Mouse (Mus musculus) heart, embryonic 11.5 days (tissue): ENCODE measurements at regions not wholly inside any gene's neighbourhood (a gene's known extent, or its start where the extent isn't known, plus 50 kb on each side); places are given as distances from the start of the nearest gene placed in this dataset.
"Not testable (repeated sequence)": the region's sequence is repeated elsewhere in the genome, so short reads cannot be mapped to it uniquely, and the experiment has no call there.

Experiments
- ATAC-seq: fragments of 200-750 bp; cut with Nextera tagmentation; replicated peaks from 2 replicates; pipeline ENCODE4 v1.8.0; 2017; ENCODE audit warnings: moderate library complexity; ENCODE audit not compliant: insufficient number of reproducible peaks, low FRiP score, low TSS enrichment
- H3K27ac ChIP-seq: fragments of 300-500 bp; sonication (generic); 2 replicates; pipeline ENCODE4 v1.5.1; 2014; ENCODE audit warnings: mild to moderate bottlenecking, low read depth, low read length
- H3K27me3 ChIP-seq: fragments of 300-500 bp; sonication (generic); 2 replicates; pipeline ENCODE4 v1.6.1; 2014; ENCODE audit warnings: mild to moderate bottlenecking, low read length, mixed read lengths; ENCODE audit not compliant: control insufficient read depth, insufficient read depth
- H3K36me3 ChIP-seq: fragments of 300-500 bp; sonication (generic); 2 replicates; pipeline ENCODE4 v1.6.1; 2014; ENCODE audit warnings: mild to moderate bottlenecking, low read length, moderate library complexity, mixed read lengths; ENCODE audit not compliant: control insufficient read depth, insufficient read depth
- H3K4me1 ChIP-seq: fragments of 300-500 bp; sonication (generic); 2 replicates; pipeline ENCODE4 v1.6.1; 2014; ENCODE audit warnings: low read length; ENCODE audit not compliant: control insufficient read depth, insufficient read depth
- H3K4me2 ChIP-seq: fragments of 300-500 bp; sonication (generic); 2 replicates; pipeline ENCODE4 v1.6.1; 2014; ENCODE audit warnings: mild to moderate bottlenecking, moderate library complexity
- H3K4me3 ChIP-seq: fragments of 300-500 bp; sonication (generic); 2 replicates; pipeline ENCODE4 v1.5.1; 2014; ENCODE audit warnings: low read depth, low read length
- H3K9ac ChIP-seq: fragments of 300-500 bp; sonication (generic); 2 replicates; pipeline ENCODE4 v1.6.1; 2014; ENCODE audit warnings: mild to moderate bottlenecking, low read depth, low read length, moderate library complexity
- H3K9me3 ChIP-seq: fragments of 300-500 bp; sonication (generic); replicated peaks from 2 replicates; pipeline ENCODE4 v1.6.1; 2016; ENCODE audit warnings: low read length; ENCODE audit not compliant: control insufficient read depth
- WGBS: fragments of 180-500 bp; shearing (Covaris S2); extraction: QIAGEN DNeasy Blood & Tissue Kit; methylation state at CpG from one replicate; pipeline ENCODE4 v1.1.7; 2014; ENCODE audit not compliant: insufficient replicate concordance; 5-methylcytosine and 5-hydroxymethylcytosine counted together

DNA sequence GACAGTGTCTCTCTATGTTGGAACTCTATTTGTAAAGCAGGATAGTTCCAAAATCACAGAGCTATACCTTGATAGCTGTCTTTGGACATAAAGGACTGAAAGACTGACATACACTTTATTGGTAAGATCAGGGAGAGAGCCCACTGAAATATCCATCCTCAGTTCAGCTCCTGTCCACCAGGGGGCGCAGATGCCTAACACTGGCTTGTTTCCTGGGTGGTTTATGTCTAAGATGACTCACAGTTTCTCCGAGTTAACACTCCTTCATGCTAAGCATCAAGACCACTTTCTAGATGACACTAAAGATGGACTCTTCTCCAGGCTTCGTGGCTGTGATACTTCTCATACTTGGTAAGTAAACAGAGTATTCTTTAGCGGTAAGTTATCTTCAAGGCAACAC is 326.1 kb upstream of the Olfr1507 start:
- H3K4me2 ChIP-seq, H3K27ac ChIP-seq, H3K4me3 ChIP-seq, H3K27me3 ChIP-seq, ATAC-seq, H3K4me1 ChIP-seq, H3K9me3 ChIP-seq, H3K36me3 ChIP-seq, H3K9ac ChIP-seq: not testable (repeated sequence)
- WGBS, result no CpG with 5 or more reads among the region's 4 CpGs

DNA sequence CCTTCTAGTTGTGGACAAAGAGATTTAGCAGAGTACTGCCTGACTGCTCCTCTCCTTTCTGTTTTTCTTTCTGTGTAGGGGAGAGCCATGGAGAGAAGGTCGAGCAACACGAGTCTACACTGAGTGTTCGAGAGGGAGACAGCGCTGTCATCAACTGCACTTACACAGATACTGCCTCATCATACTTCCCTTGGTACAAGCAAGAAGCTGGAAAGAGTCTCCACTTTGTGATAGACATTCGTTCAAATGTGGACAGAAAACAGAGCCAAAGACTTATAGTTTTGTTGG is 315.5 kb upstream of the Olfr1507 start:
- not testable (repeated sequence) for H3K9ac ChIP-seq, H3K27ac ChIP-seq, H3K9me3 ChIP-seq, H3K36me3 ChIP-seq, ATAC-seq, H3K4me2 ChIP-seq, H3K4me1 ChIP-seq, H3K27me3 ChIP-seq, H3K4me3 ChIP-seq
- 68% methylated on average over 4 of the region's 5 CpGs for WGBS

GRCm38 (mm10) chr14:52810275-52811127 is 315.0 kb upstream of the Olfr1507 start:
- not testable (repeated sequence) for H3K4me1 ChIP-seq, H3K27me3 ChIP-seq, H3K4me3 ChIP-seq, H3K9me3 ChIP-seq, H3K27ac ChIP-seq, H3K36me3 ChIP-seq, ATAC-seq, H3K4me2 ChIP-seq, H3K9ac ChIP-seq
- WGBS, result 64% methylated on average over 8 of the region's 8 CpGs

- not testable (repeated sequence) for H3K9me3 ChIP-seq, H3K4me2 ChIP-seq, H3K27me3 ChIP-seq, H3K4me3 ChIP-seq, ATAC-seq, H3K27ac ChIP-seq, H3K4me1 ChIP-seq, H3K9ac ChIP-seq, H3K36me3 ChIP-seq
- WGBS, result 75% methylated on average over 2 of the region's 2 CpGs
Measured at GRCm38 (mm10) chr14:52801705-52802104, 306.2 kb upstream of the Olfr1507 start.

DNA sequence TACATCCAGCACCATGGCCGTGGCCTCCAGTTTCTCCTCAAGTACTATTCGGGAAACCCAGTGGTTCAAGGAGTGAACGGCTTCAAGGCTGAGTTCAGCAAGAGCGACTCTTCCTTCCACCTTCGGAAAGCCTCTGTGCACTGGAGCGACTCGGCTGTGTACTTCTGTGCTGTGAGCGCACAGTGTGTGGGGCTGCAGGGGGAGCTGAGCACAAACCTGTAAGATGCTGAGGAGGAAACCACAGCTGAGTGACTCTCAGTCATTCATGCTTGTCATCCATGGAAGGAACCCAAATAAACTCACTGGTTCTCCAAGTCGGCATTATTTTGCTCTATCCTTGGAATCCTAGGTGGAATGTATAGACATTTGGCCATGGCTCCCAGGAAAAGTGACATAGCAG is 297.1 kb upstream of the Olfr1507 start:
- 90% methylated on average over 5 of the region's 9 CpGs for WGBS
- H3K36me3 ChIP-seq, H3K4me2 ChIP-seq, ATAC-seq, H3K9me3 ChIP-seq, H3K27ac ChIP-seq, H3K4me3 ChIP-seq, H3K9ac ChIP-seq, H3K27me3 ChIP-seq, H3K4me1 ChIP-seq: not testable (repeated sequence)

GRCm38 (mm10) chr14:52791828-52792227 is 296.3 kb upstream of the Olfr1507 start:
- not testable (repeated sequence) for ATAC-seq, H3K9ac ChIP-seq, H3K4me2 ChIP-seq, H3K9me3 ChIP-seq, H3K4me3 ChIP-seq, H3K36me3 ChIP-seq, H3K4me1 ChIP-seq, H3K27ac ChIP-seq, H3K27me3 ChIP-seq
- WGBS, result 35% methylated on average over 6 of the region's 6 CpGs

- 80% methylated on average over 4 of the region's 4 CpGs for WGBS
- not testable (repeated sequence) for H3K9ac ChIP-seq, ATAC-seq, H3K4me2 ChIP-seq, H3K27ac ChIP-seq, H3K4me1 ChIP-seq, H3K27me3 ChIP-seq, H3K4me3 ChIP-seq, H3K9me3 ChIP-seq, H3K36me3 ChIP-seq
Measured at GRCm38 (mm10) chr14:52782832-52783231, 287.3 kb upstream of the Olfr1507 start.

GRCm38 (mm10) chr14:52775816-52776215 is 280.3 kb upstream of the Olfr1507 start:
- ATAC-seq, H3K27me3 ChIP-seq, H3K9ac ChIP-seq, H3K4me3 ChIP-seq, H3K9me3 ChIP-seq, H3K27ac ChIP-seq, H3K36me3 ChIP-seq, H3K4me1 ChIP-seq, H3K4me2 ChIP-seq: not testable (repeated sequence)
- WGBS, result 90% methylated on average over 2 of the region's 2 CpGs

DNA sequence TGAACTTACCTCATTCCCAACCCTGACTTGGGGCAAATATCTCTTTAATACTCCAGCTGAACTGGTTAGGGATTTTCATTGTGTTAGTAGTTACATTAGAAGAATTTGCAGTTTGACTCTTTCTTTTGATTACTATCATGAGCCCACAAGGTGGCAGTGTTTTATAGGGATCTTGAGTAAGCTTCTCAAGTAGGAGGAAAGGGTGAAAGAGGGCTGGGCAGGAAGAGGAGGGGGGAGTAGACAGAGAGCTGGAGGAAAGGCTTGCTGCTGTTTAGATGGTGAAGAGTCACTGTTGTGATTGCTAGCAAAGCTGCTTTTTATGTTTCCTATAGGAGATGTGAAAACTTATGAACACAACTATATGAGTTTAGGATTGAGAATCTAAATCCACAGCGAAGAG is 273.9 kb upstream of the Olfr1507 start:
- not testable (repeated sequence) for H3K4me3 ChIP-seq, H3K27me3 ChIP-seq, H3K36me3 ChIP-seq, H3K9me3 ChIP-seq, ATAC-seq, H3K9ac ChIP-seq, H3K4me1 ChIP-seq, H3K4me2 ChIP-seq, H3K27ac ChIP-seq
- WGBS, result no CpG with 5 or more reads among the region's 1 CpGs
